Mouse (Mus musculus) spleen, adult 10 weeks (tissue): Measurements from ENCODE around the gene 4930558K02Rik. TPM values are rescaled to one million over a fixed set of nuclear protein-coding genes. Genes with fewer than 3 reads are reported as not detected.

Source experiments
- polyA plus RNA-seq: library from polyadenylated mRNA; stranded (reverse); fragments of 350-450 nt; fragmentation: Illumina TruSeq; extraction: RNeasy Lipid Tissue Mini Kit (QIAGEN cat#74804); gene quantifications from one replicate; pipeline ENCODE4 v1.2.3, GENCODE M21; 2015; ENCODE audit warnings: low replicate concordance; ENCODE audit not compliant: insufficient read depth

4930558K02Rik gene
- polyA plus RNA-seq = not detected

DNA sequence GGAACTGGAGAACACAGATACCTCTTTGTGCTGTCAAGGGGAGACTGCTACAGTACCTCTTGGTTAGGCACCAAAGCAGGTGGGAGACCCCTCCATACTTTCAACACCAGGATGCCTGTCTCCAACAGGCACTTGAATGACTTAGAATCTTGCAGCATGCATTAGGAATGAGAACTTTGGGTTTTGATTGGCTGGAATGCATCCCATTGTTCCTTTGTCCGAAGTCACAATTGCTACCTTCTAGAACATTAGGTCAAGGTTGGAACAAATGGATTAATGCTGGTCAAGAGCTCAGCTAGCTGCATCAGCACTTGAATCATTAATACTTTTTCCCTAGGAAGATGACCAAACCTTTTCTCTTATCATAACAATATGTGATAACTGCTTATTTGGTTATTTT, at the start of gene 4930558K02Rik:
4930558K02Rik (minus strand) TSS at position 101 of the 400 bp plus-strand sequence.

DNA sequence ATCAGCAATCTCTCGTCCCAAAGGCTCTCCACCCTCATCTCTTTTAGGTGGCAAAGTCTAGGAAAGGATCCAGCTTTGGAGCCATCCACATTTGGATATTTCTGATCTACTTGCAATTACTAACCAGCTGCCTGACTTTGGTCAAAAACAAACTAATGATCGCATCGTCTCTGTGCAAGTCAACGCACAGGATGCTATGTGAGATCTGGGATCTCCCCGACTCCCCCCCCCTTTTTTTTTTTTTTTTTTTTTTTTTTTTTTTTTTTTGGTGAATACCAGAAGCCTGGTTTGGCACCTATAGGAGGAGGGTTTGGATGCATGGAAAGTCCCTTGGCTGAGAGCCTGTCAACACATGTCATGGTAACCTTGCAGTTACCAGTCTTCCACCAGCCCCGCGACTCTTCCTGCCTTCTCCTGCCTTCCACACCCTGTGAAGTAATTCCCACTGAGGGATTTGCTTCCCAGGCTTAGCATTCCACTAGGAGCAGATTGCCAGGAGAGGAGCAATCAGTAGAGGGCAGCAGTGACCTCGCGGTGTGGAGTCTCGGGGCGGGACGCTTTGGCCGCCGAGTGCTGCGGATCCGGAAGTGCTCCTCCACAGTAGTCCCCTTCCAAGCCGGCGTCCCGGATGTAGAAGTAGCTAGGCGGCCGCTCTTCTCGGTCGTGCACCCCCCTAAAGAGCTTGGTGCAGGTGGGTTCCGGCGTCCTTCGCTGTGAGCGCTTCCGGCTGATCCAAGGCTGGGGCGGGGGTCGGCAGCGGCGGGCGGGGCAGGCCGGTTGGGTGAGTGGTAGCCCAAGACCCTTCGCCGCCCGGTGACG, 10.6 kb downstream of the 4930558K02Rik start, which contains the start of gene Pigc:
Pigc (plus strand) TSS at position 598 of the 819 bp plus-strand sequence.

Other genes with a start within 250 kb of the 4930558K02Rik start
- 6.2 TPM for gene Fasl, start 191.1 kb downstream of the 4930558K02Rik start, polyA plus RNA-seq
- 66.4 TPM for gene Suco, start 103.0 kb downstream of the 4930558K02Rik start, polyA plus RNA-seq
- 40.6 TPM for gene Pigc, start 10.4 kb downstream of the 4930558K02Rik start, polyA plus RNA-seq